Mouse (Mus musculus): ENCODE measurements around the gene Fam187b. TPM values are rescaled to one million over a fixed set of nuclear protein-coding genes. Genes with fewer than 3 reads are reported as not detected.
"Not testable (repeated sequence)": the region's sequence is repeated elsewhere in the genome, so short reads cannot be mapped to it uniquely, and the experiment has no call there.

The Fam187b gene
- not detected for total RNA-seq (2021)

DNA sequence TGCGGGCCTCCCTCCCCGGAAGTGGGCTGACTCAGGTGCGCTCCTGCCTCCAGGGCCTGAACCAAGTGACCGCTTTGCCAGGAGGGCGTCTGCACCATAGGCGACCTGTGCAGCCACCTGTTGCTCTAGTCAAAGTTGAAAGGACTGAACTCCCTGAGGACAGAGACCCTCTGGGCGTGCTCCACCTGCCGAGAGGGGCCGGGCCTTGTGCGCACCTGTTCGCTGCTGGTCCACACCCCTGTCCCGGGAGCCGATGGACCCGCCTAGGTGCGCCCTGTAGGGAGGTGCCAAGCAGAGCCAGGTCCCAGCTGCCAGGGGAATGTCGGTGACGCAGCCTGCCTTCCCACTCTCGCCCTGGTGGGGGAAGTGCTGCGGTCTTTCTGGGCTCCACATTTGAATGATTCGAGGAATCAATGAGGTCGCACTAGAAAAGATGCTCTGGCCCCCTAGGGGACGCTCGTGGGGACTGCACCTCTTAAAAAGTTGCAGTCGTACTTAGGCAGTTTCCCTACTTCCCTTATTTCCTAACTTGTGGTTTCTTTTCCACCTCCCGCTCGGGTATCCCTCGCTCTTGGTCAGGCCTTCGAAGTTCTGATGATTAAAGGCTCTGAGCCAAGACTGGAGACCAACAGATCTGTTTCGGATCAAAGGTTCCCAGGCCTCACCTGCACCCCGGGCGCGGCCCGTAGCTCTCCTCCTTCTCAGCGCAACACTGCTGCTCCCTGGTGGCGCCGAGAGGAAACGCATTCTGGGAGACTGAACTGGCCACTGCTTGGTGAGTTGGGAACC, at the start of gene Fam187b:
Gene Fam187b, plus strand, starts transcription at position 290 of the 789 bp plus-strand sequence.
- DNase-seq (ENCODE audit: low spot score in 2 of 2), result peak; percentile 66 to 72
- intact Hi-C loops (cut with DNase I), result no loop called here

- no peak for DNase-seq (ENCODE audit: low spot score in 2 of 2)
- intact Hi-C loops (cut with DNase I), result no loop called here
Observed at GRCm38 (mm10) chr7:30924071-30924470, 49.5 kb upstream of the Fam187b start.

GRCm38 (mm10) chr7:30924581-30924980, 49.0 kb upstream of the Fam187b start, which contains the start of gene Hamp2:
Hamp2 (minus strand) TSS chr7:30924681.
- DNase-seq (ENCODE audit: low spot score in 2 of 2); intact Hi-C loops (cut with DNase I): not testable (repeated sequence)

DNA sequence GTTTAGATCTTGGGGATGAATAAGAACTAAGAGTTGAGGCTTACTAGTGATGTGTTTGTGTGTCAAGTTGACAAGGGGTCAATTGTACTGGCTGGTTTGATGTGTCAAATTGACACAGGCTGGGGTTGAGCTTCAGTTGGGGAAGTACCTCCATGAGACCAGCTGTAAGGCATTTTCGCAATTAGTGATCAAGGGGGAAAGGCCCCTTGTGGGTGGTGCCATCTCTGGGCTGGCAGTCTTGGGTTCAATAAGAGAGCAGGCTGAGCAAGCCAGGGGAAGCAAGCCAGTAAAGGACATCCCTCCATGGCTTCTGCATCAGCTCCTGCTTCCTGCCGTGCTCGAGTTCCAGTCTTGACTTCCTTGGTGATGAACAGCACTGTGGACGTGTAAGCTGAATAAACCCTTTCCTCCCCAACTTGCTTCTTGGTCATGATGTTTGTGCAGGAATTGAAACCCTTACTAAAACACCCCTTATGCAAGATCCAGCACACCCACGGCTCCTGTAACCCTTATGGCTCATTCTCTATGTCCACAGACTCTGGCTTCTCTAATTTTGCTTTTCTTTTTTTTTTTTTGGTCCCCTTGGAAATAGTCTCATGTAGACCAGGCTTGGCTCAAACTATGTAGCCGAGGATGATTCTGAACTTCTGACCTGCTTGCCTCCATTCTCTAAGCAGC, 38.0 kb upstream of the Fam187b start:
- intact Hi-C loops (cut with DNase I); DNase-seq (ENCODE audit: low spot score in 2 of 2): not testable (repeated sequence)

DNA sequence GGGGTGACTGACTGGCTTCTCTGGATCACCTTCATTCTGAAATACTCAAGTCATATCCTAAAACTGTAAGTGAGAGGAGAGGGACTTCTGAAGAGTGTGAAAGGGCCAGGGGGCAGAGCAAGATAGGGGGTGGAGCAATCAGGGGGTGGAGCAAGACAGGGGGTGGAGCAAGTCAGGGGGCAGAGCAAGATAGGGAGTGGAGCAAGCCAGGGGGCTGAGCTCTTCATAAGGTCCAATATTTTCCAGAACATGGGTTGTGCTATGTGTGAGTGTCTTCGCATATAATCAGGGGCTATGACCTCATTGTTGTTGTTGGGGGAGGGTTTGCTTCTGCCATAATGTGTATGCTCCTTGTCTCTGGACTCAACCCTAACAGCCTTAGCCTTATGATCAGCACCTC, 33.5 kb upstream of the Fam187b start:
- DNase-seq (ENCODE audit: low spot score in 2 of 2); intact Hi-C loops (cut with DNase I): not testable (repeated sequence)

DNA sequence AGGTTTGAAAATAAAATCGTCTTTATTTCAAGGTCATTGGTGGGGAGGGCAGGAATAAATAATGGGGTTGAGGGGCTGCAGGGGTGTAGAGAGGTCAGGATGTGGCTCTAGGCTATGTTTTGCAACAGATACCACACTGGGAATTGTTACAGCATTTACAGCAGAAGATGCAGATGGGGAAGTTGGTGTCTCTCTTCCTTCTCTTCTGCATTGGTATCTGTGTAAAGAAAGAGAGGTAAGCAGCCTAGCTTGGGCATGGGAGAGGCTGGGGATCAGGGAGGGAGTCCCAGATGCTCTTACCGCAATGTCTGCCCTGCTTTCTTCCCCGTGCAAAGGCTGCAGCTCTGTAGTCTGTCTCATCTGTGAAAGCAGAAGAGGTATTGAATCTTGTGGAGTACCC, 31.2 kb upstream of the Fam187b start:
- intact Hi-C loops (cut with DNase I); DNase-seq (ENCODE audit: low spot score in 2 of 2): not testable (repeated sequence)

GRCm38 (mm10) chr7:30943909-30944635, 29.5 kb upstream of the Fam187b start, which contains the start of gene Hamp:
Hamp (minus strand) TSS chr7:30944032.
- DNase-seq (ENCODE audit: low spot score in 2 of 2), result no peak
- intact Hi-C loops (cut with DNase I), result no loop called here

DNA sequence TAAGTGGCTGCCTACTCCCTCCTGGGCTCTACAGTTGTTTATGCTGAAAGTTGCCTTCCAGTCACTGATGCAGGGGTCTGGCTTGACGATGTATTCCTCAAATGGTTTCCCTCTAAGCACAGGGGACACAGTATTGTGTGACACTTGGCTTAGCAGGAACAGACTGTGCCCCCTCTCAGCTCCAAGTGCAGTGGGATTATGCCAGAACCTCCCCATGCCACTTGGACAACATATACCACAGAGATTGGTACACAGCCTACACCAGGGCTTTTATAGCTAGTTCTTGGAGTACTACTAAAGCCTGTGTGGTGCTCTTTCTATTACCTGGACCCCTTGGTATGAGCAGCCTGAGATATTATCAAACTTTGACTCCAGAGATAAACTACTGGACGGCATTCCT, 28.9 kb upstream of the Fam187b start:
- intact Hi-C loops (cut with DNase I); DNase-seq (ENCODE audit: low spot score in 2 of 2): not testable (repeated sequence)

GRCm38 (mm10) chr7:30945466-30945865, 28.1 kb upstream of the Fam187b start:
- intact Hi-C loops (cut with DNase I); DNase-seq (ENCODE audit: low spot score in 2 of 2): not testable (repeated sequence)

GRCm38 (mm10) chr7:30945876-30946275, 27.7 kb upstream of the Fam187b start:
- DNase-seq (ENCODE audit: low spot score in 2 of 2), result no peak
- intact Hi-C loops (cut with DNase I), result no loop called here

GRCm38 (mm10) chr7:30949902-30950301, 23.7 kb upstream of the Fam187b start:
- intact Hi-C loops (cut with DNase I), result loop anchor here (5.0 kb wide), 1 partner anchor 78 kb away; no protein-coding TSS in a partner anchor
- not testable (repeated sequence) for DNase-seq (ENCODE audit: low spot score in 2 of 2)

DNA sequence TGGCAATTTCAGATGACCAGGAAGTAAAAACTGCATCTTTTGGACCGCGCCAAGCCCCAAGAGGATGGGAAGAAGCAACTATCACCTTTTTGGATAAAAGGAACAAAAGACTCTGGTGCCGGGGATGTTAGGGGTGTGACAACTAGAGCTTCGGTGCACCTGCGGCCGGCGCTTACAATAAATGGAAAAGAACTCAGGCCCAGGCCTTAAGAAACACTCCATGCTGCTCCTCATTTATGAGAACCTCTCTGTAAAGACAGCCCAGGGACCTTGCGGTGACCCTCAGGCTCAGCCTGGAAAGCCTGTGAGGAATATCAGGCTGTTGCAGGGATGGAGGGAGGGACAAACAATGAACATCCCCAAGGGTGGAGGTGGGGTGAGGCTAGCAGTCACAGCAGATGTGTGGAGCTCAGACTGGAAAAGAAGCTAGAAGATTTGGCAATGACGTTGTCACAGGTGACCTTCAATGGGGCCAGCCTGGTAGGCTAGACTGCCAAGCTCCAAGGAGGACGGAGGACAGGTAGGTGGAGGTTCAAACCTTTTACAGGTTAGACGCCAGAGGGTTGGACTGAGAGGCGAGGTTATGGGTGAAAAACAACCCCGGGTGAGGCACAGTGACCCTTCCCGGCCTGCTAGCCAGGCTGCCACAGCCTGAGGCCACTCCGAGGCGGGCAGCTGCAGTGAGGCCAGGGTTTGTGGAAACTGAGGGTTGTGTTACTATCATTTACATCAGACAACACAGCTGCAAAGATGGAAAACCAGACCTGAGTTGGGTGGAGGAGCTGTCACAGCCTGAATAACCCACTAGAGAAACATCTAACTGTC, 20.9 kb upstream of the Fam187b start:
- intact Hi-C loops (cut with DNase I), result loop anchor here (5.0 kb wide), 1 partner anchor 80 kb away; no protein-coding TSS in a partner anchor
- no peak for DNase-seq (ENCODE audit: low spot score in 2 of 2)

GRCm38 (mm10) chr7:30953459-30953858, 20.1 kb upstream of the Fam187b start:
- intact Hi-C loops (cut with DNase I), result loop anchor here (5.0 kb wide), 1 partner anchor 81 kb away; no protein-coding TSS in a partner anchor
- peak in 1 of 2 experiments; percentile 38 for DNase-seq (ENCODE audit: low spot score in 2 of 2)

DNA sequence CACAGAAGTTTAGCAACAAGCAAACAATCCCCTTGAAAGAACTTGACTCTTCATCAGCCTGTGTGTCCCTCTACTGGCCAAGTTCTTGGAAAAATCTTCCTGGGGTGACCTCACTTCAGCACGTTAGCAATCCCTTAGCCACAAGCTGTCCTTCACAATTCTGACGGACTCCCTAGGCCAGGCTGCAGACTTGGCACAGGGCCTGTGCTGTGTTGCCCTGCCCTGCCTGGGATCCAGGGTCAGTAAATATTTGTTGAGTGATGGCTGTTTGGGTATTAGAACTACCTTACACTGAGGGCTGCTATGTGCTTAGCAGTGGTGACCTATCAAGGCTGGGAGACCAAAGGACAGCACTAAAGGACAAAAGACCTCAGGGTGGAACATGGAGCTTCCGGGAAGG, 19.6 kb upstream of the Fam187b start:
- intact Hi-C loops (cut with DNase I), result loop anchor here (5.0 kb wide), 1 partner anchor 82 kb away; no protein-coding TSS in a partner anchor
- no peak for DNase-seq (ENCODE audit: low spot score in 2 of 2)

GRCm38 (mm10) chr7:30954971-30955520, 18.5 kb upstream of the Fam187b start:
- DNase-seq (ENCODE audit: low spot score in 2 of 2), result no peak
- intact Hi-C loops (cut with DNase I), result loop anchor here (5.0 kb wide), 2 partner anchors 83 to 142 kb away; no protein-coding TSS in a partner anchor

DNA sequence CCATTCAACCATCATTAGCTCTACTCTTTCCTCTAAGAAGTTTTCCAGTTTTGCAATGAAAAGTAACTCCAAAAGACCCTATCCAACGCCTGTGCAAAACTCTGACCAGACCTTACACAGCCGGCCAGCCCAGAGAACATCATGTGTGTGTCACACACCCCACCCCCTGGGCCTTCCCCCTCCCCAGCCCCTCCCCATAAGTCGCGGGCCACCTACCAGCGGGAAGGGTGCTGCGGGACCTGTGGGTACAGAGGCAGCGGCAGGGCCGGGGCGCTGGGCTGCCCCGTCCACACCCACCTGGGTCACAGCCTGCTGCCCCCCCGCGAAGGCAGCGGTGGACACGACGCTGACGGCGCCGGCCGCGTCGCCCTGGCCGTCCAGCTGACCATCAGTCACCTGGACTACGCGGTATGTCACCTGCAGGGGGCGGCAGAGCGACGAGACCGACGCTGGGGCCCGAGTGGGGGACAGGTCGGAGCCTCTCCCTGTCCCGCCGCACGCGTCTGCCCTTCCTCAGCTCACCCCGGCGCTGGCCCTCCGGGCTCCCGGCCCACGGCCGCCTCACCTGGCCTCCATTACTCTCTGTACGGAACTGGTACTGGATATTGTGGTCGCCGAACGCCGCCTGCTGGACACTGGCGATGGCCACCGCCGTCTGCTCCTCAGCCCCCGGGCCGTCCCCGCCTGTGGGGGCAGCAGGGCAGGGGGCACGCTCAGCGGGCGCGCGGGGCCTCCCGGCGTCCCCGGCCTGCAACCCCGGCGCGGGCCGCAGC, 17.8 kb upstream of the Fam187b start:
- intact Hi-C loops (cut with DNase I), result loop anchor here (1.0 to 5.0 kb wide), 3 partner anchors 61 to 366 kb away; no protein-coding TSS in a partner anchor
- DNase-seq (ENCODE audit: low spot score in 2 of 2), result peak; percentile 69 to 79

DNA sequence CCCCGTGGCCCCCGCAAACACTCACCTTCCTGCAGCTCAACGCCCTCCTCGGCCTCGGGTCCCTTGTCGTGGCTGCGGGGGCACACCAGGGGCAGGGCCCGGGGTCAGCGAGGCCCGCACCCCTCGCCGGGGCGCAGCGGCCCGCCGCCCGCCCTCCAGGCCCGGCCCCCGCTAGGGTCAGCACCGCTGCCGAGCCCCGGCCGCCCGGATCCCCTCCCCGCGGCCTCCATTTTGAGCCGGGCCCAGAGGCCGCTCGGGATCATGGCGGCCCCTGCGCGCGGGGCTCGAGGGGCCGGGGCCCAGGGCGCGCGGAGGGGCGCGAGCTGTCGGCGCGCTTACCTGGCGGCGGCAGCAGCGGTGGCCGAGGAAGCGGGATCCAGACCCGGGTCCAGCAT, 17.2 kb upstream of the Fam187b start:
- DNase-seq (ENCODE audit: low spot score in 2 of 2), result no peak
- intact Hi-C loops (cut with DNase I), result loop anchor here (1.0 to 5.0 kb wide), 3 partner anchors 60 to 367 kb away; no protein-coding TSS in a partner anchor
